Mouse (Mus musculus) embryo, embryonic 11 days (tissue): ENCODE results near the gene Ktn1.

Experiments used
- DNase-seq: peaks from one replicate; pipeline ENCODE4 v3.0.0-alpha.2; 2015

Gene Ktn1

GRCm38 (mm10) chr14:47665061-47665778 is 17.0 kb downstream of the Ktn1 start:
- DNase-seq, result no peak

DNA sequence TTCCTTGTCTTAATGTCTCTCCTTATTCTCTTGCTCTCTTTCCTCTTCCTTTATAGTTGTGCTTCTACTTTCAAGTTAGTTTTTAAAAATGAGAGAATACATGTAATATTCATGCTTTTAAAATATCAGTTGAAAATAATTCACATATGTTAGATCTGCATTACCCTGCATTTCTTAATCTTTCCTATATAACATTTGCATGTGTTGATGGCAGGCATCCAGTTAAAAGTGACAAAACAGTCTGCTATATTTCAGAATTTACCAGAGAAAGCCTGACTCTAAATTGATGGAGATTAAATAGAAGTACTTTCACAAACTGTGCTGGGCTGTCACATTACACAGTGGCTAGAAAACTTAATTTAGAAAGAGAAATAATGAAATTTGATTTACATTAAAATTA is 19.8 kb downstream of the Ktn1 start:
- no peak for DNase-seq

- no peak for DNase-seq
These were observed 34.6 kb downstream of the Ktn1 start for GRCm38 (mm10) chr14:47682886-47683285.

DNA sequence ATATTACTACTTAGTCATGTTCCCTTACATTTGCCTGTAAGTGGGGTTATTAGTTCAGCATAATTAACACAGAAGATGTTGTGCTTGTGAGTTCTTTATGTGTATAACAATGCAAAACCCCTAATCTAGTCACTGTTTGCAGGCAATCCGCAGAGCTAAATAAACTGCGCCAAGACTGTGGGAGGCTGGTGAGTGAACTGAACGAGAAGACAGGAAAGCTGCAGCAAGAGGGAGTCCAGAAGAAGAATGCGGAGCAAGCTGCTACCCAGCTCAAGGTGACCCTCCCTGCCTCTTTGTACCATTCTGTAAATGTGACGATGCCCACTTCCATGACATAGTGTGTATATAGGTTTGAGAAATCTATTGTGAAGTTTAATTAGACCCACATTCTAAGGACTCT is 36.3 kb downstream of the Ktn1 start:
- no peak for DNase-seq

GRCm38 (mm10) chr14:47699126-47699525 is 50.9 kb downstream of the Ktn1 start:
- no peak for DNase-seq

GRCm38 (mm10) chr14:47709546-47709945 is 61.3 kb downstream of the Ktn1 start:
- no peak for DNase-seq

- no peak for DNase-seq
These were observed 67.5 kb downstream of the Ktn1 start for GRCm38 (mm10) chr14:47715771-47716170.

DNA sequence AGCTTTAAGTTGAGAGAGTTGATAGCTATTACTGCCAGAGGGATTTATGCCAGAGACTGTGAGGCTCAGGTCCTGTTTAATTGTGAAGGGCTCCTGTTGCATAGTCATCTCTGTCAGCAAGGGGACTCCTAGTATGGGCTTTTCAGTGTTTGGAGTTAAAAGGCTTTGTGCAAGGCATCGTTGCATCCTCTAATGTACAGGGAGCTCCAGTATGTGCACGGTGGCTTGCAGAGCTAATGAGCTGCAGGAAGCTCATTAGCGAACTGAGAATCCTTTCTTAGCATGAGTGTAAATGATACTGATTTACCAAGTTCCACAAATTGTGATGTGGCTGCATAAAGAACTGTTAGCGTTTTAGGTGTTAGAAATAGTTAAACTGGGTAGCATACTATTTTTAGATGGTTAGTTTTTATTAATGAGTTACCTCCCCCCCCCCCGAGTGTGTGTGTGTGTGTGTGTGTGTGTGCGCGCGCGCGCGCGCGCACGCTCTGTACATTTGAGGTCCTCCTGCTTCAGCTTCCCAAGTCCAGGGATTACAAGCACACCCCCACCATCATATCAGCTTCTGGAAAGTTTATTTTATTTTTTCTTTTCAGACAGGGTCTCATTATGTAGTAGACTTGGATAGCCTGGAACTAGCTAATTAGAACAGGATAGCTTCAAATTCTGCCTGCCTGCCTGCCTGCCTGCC is 69.8 kb downstream of the Ktn1 start:
- DNase-seq, result no peak

GRCm38 (mm10) chr14:47720023-47720422 is 71.8 kb downstream of the Ktn1 start:
- DNase-seq, result no peak

DNA sequence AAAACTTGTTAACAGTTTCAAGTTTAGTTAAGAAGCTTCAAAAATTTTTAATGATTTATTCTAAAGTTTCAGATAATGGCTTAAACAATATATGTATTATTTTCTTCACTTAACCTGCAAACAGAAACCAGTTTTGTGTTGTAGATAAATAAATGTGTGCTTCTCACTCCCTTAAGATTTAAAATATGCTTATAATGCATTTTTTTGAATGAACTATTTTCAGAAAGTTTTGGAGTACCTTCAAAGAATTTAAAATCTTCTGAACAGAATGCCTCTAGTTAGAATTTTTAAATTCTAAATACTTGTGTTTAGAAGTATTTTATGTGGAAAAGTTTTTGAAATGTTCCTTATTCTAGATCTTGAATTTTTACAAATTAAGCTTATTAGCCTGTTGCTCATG is 74.8 kb downstream of the Ktn1 start:
- no peak for DNase-seq

- no peak for DNase-seq
These were observed 80.3 kb downstream of the Ktn1 start for GRCm38 (mm10) chr14:47728594-47728993.

GRCm38 (mm10) chr14:47735354-47735753 is 87.1 kb downstream of the Ktn1 start:
- no peak for DNase-seq

GRCm38 (mm10) chr14:47736471-47736870 is 88.2 kb downstream of the Ktn1 start:
- DNase-seq, result no peak

DNA sequence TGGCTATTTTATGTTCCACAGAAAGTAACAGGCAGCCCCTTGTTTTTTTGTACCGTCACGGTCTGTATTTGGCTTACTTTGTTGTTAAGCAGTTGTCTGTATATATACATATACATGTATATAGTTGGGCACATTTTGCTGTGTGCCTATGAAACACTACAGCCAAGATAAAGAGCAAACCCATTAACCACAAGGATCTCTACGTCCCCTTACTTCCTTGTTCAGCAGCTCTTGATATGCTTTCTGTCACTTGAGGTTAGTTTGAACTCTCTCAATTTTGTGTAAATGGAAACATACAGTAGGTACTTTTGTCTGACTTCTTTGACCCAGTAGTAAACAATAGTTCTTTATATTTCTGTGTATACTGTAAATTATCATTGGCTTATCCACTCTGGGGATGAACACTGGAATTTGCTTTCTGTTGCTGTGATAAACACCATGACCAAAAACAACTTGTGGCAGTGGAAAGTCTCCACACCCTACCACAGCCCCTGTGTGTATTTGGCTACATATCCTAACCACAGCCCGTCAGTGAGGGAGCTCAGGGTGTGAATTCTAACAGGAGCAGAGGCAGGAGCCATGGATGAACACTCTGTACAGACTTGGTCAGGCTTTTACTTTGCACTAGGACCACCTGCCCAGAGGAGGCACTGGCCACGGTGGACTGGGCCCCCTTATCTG is 92.2 kb downstream of the Ktn1 start:
- no peak for DNase-seq

GRCm38 (mm10) chr14:47741046-47741445 is 92.8 kb downstream of the Ktn1 start:
- DNase-seq, result no peak

DNA sequence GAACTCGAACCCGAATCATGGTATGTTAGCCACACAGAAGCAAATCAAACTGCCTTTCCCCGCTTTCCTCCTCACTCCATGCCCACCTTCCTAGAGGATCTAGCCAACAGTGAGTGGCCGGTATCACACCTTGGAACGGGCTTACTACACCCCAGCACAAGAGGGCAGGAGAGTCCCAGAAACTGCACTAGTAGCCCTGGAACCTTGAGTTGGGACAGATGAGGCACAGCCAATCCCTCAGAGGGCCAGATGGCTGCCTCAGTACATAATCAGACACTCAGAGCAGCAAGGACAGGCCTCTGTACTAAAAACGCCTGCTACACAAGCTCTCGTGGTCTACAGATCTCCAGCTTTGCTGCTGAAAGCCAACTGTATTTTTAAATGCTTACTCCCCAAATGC is 94.4 kb downstream of the Ktn1 start:
- no peak for DNase-seq

DNA sequence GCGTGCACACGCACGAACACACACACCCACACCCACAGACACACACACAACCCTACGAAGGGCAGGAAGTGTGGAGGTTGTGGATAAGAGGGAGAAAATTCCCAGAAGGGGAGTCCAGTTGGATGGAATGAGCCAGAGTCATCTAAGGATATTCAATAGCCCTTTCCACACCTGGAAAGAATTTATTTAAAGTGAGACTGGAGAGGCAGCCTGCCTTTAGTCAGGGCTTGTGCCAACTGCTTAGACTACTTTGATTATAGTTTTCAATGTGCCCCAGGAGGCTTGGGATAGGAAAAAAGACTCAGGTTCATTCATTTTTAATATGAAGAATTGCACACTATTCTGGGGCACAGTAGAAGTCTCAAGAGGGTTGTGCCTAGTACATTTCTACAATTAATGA is 96.8 kb downstream of the Ktn1 start:
- DNase-seq, result no peak

- DNase-seq, result no peak
These were observed 99.3 kb downstream of the Ktn1 start for GRCm38 (mm10) chr14:47747536-47747935.

GRCm38 (mm10) chr14:47748714-47749113 is 100.5 kb downstream of the Ktn1 start:
- no peak for DNase-seq

- peak; percentile 81 for DNase-seq
These were observed 103.4 kb downstream of the Ktn1 start for GRCm38 (mm10) chr14:47751422-47752205.

- peak; percentile 20 for DNase-seq
These were observed 105.3 kb downstream of the Ktn1 start for GRCm38 (mm10) chr14:47753561-47753960.

- DNase-seq, result no peak
These were observed 106.1 kb downstream of the Ktn1 start for GRCm38 (mm10) chr14:47754253-47754897.
